21 mouse cellular contexts compared by ENCODE assay signal in the genomic region with DNA sequence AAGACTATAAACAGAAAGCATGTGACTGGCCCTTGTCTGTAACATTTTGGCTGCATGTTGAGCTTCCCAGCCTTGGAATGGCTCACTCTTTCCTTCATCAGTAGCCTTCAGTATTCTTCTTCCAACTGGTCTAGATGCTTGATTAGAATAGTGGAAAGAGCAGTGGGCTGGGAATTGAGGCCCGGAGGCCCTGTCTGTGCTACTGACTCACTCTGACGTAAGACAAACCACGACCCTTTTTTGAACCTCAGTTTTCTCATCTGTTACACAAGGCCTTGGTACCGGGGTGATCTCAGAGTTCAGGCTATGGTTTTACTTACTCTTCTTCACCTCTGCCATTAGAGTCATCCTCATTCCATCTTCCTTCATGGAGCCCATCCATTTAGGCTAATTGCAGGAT.
A peak's percentile ranks its signal among the peaks of the same experiment; 100 is the strongest.
DNase-seq lines count a peak whose midpoint lies in the region; ATAC-seq lines count a peak whose summit lies in the region.
"Had no signal": no experiment of that assay in that cellular context is flagged by ENCODE, and none has a peak within 500 bp of the region (broad histone marks: within the 10 kb centered on the region; RNA-seq: fewer than 3 reads in every experiment).

No protein-coding gene starts in this region.

- no peaks in the 10 kb centered on the region for H3K9me3 ChIP-seq in embryonic facial prominence, embryonic 14.5 days (ENCODE audit: control insufficient read depth, low read length)
- H3K9me3 ChIP-seq in embryonic facial prominence, embryonic 10.5 days, result no peaks in the 10 kb centered on the region
- H3K9me3 ChIP-seq: embryonic facial prominence, embryonic 13.5 days; forebrain, embryonic 13.5 days; forebrain, embryonic 15.5 days had no signal

- WGBS in embryonic facial prominence, embryonic 14.5 days, result 72% methylated on average over 4 of the region's 4 CpGs
- 79% methylated on average over 4 of the region's 4 CpGs for WGBS in embryonic facial prominence, embryonic 10.5 days

- no peaks in the 10 kb centered on the region for H3K4me1 ChIP-seq in embryonic facial prominence, embryonic 14.5 days (ENCODE audit: control insufficient read depth, insufficient read depth, low read length)
- no peaks in the 10 kb centered on the region for H3K4me1 ChIP-seq in embryonic facial prominence, embryonic 10.5 days
- H3K4me1 ChIP-seq: embryonic facial prominence, embryonic 13.5 days; forebrain, embryonic 13.5 days; forebrain, embryonic 15.5 days had no signal

- H3K27me3 ChIP-seq in embryonic facial prominence, embryonic 14.5 days (replicated peaks; ENCODE audit: control insufficient read depth, insufficient read depth, low read length), result peaks cover 5% of the 10 kb centered on the region; the same call in 1 of the 2 replicates
- H3K27me3 ChIP-seq in embryonic facial prominence, embryonic 10.5 days (replicated peaks; ENCODE audit: low read depth, poor library complexity, severe bottlenecking), result peaks cover 39% of the 10 kb centered on the region
- H3K27me3 ChIP-seq: forebrain, embryonic 13.5 days; forebrain, embryonic 15.5 days had no signal

- peak; percentile 50; the same call in 1 of the 2 replicates for ATAC-seq in embryonic facial prominence, embryonic 14.5 days (ENCODE audit: low read depth)
- no peak for ATAC-seq in megakaryocyte progenitor cell, adult 5-6 weeks (replicated peaks; ENCODE audit: poor library complexity)
- ATAC-seq: forebrain, embryonic 13.5 days; forebrain, embryonic 15.5 days; forebrain, postnatal 0 days had no signal

- H3K9ac ChIP-seq in embryonic facial prominence, embryonic 14.5 days (ENCODE audit: low read depth, low read length), result no peak overlapping the region
- H3K9ac ChIP-seq: embryonic facial prominence, embryonic 13.5 days; forebrain, embryonic 13.5 days; forebrain, embryonic 15.5 days; forebrain, postnatal 0 days had no signal

- H3K4me3 ChIP-seq in embryonic facial prominence, embryonic 14.5 days (ENCODE audit: low read depth, low read length), result no peak overlapping the region
- H3K4me3 ChIP-seq in embryonic facial prominence, embryonic 10.5 days, result no peak overlapping the region
- H3K4me3 ChIP-seq: embryonic facial prominence, embryonic 13.5 days; erythroblast, embryonic 14.5 days; forebrain, embryonic 13.5 days; forebrain, embryonic 15.5 days had no signal

- no peak overlapping the region for H3K4me2 ChIP-seq in embryonic facial prominence, embryonic 14.5 days (ENCODE audit: low read depth, low read length)
- H3K4me2 ChIP-seq: embryonic facial prominence, embryonic 13.5 days; forebrain, embryonic 13.5 days; forebrain, embryonic 15.5 days had no signal

- no peaks in the 10 kb centered on the region for H3K36me3 ChIP-seq in embryonic facial prominence, embryonic 14.5 days (ENCODE audit: control insufficient read depth, insufficient read depth, low read length)
- H3K36me3 ChIP-seq in embryonic facial prominence, embryonic 10.5 days (replicated peaks), result no peaks in the 10 kb centered on the region
- H3K36me3 ChIP-seq: embryonic facial prominence, embryonic 13.5 days; forebrain, embryonic 15.5 days had no signal

- H3K27ac ChIP-seq in embryonic facial prominence, embryonic 14.5 days (replicated peaks; ENCODE audit: low read depth, low read length), result no peak overlapping the region
- no peak overlapping the region for H3K27ac ChIP-seq in embryonic facial prominence, embryonic 10.5 days (replicated peaks)
- H3K27ac ChIP-seq: embryonic facial prominence, embryonic 13.5 days; forebrain, embryonic 13.5 days; forebrain, embryonic 15.5 days had no signal

- DNase-seq in embryonic facial prominence, embryonic 14.5 days (ENCODE audit: low spot score), result peak; percentile 10
- no peak for DNase-seq in embryonic facial prominence, embryonic 10.5 days (ENCODE audit: low spot score)
- DNase-seq in 3T3-L1 (ENCODE audit: low read depth, low spot score) (peak; percentile 85), NIH3T3 (ENCODE audit: low read depth) (peak; percentile 59)
- peak; percentile 6 for DNase-seq in fibroblast of lung, adult 2 months (ENCODE audit: low read depth)
- no peak for DNase-seq in neural tube, embryonic 10.5 days (ENCODE audit: extremely low spot score, low spot score)
- DNase-seq in ovary, postnatal 14 days (ENCODE audit: low spot score), result no peak
- DNase-seq: adrenal gland, adult 8-10 months; adrenal gland, postnatal 14 days; adrenal gland, postnatal 36 days; cerebellum, adult 11-12 months; cerebellum, adult 2 months; cerebellum, adult 9-10 months; cerebellum, postnatal 10 days; cerebellum, postnatal 25 days; forebrain, postnatal 0 days had no signal

Comparison
In these comparisons a context has a peak if more than half of its experiments do, and no peak if none do; other contexts are left out.
1. DNase-seq: peak in embryonic facial prominence, embryonic 14.5 days (single experiment), 3T3-L1 (single experiment), NIH3T3 (single experiment) and fibroblast of lung, adult 2 months (single experiment); none in embryonic facial prominence, embryonic 10.5 days (single experiment), neural tube, embryonic 10.5 days (single experiment) and ovary, postnatal 14 days (single experiment).